Mouse (Mus musculus): ENCODE data around the gene Mpig6b.

The Mpig6b gene

GRCm38 (mm10) chr17:35066084-35066483, at the start of gene Mpig6b:
TSS of gene Mpig6b (minus strand) at chr17:35066184.
- no peak for DNase-seq (ENCODE audit: low spot score)

- peak; percentile 37 for DNase-seq (ENCODE audit: low spot score)
These were observed 49.3 kb upstream of the Mpig6b start, which contains the start of gene Ly6g5b for GRCm38 (mm10) chr17:35115046-35116019. TSS of gene Ly6g5b (minus strand) at chr17:35115428.

GRCm38 (mm10) chr17:35111774-35112173, 45.8 kb upstream of the Mpig6b start:
- DNase-seq (ENCODE audit: low spot score), result no peak

GRCm38 (mm10) chr17:35108097-35108496, 42.1 kb upstream of the Mpig6b start, which contains the start of gene Ly6g5c:
TSS of gene Ly6g5c (plus strand) at chr17:35108279.
- no peak for DNase-seq (ENCODE audit: low spot score)

- DNase-seq (ENCODE audit: low spot score), result no peak
These were observed 40.5 kb upstream of the Mpig6b start for GRCm38 (mm10) chr17:35106522-35106921.

- peak; percentile 53 for DNase-seq (ENCODE audit: low spot score)
These were observed 39.9 kb upstream of the Mpig6b start for GRCm38 (mm10) chr17:35105740-35106389.

GRCm38 (mm10) chr17:35104754-35105153, 38.8 kb upstream of the Mpig6b start:
- DNase-seq (ENCODE audit: low spot score), result peak; percentile 71

GRCm38 (mm10) chr17:35104079-35104478, 38.1 kb upstream of the Mpig6b start:
- DNase-seq (ENCODE audit: low spot score), result peak; percentile 23

GRCm38 (mm10) chr17:35103221-35103690, 37.3 kb upstream of the Mpig6b start:
- no peak for DNase-seq (ENCODE audit: low spot score)

GRCm38 (mm10) chr17:35102299-35102698, 36.3 kb upstream of the Mpig6b start:
- no peak for DNase-seq (ENCODE audit: low spot score)

- DNase-seq (ENCODE audit: low spot score), result no peak
These were observed 35.2 kb upstream of the Mpig6b start for GRCm38 (mm10) chr17:35101161-35101560.

- DNase-seq (ENCODE audit: low spot score), result no peak
These were observed 34.3 kb upstream of the Mpig6b start for GRCm38 (mm10) chr17:35100196-35100765.

GRCm38 (mm10) chr17:35097164-35097655, 31.2 kb upstream of the Mpig6b start:
- no peak for DNase-seq (ENCODE audit: low spot score)

- no peak for DNase-seq (ENCODE audit: low spot score)
These were observed 30.6 kb upstream of the Mpig6b start for GRCm38 (mm10) chr17:35096597-35096996.

GRCm38 (mm10) chr17:35094475-35095365, 28.7 kb upstream of the Mpig6b start:
- no peak for DNase-seq (ENCODE audit: low spot score)

GRCm38 (mm10) chr17:35092403-35093198, 26.6 kb upstream of the Mpig6b start:
- no peak for DNase-seq (ENCODE audit: low spot score)

GRCm38 (mm10) chr17:35090166-35090932, 24.4 kb upstream of the Mpig6b start:
- DNase-seq (ENCODE audit: low spot score), result peak; percentile 67

- DNase-seq (ENCODE audit: low spot score), result peak; percentile 90
These were observed 23.1 kb upstream of the Mpig6b start, which contains the start of gene Abhd16a for GRCm38 (mm10) chr17:35088825-35089644. TSS of gene Abhd16a (plus strand) at chr17:35089263.

GRCm38 (mm10) chr17:35088151-35088550, 22.2 kb upstream of the Mpig6b start:
- no peak for DNase-seq (ENCODE audit: low spot score)

Measured in c-Kit-positive CD71-positive TER-119-positive erythroid progenitor cells, embryonic 14.5 days (primary cell).